Mouse (Mus musculus) intestine, embryonic 15.5 days (tissue): ENCODE measurements at regions not wholly inside any gene's neighbourhood (a gene's known extent, or its start where the extent isn't known, plus 50 kb on each side); places are given as distances from the start of the nearest gene placed in this dataset.
"Not testable (repeated sequence)": the region's sequence is repeated elsewhere in the genome, so short reads cannot be mapped to it uniquely, and the experiment has no call there.

Experiments used
- ATAC-seq: fragments of 200-750 bp; cut with Nextera tagmentation; 2 replicates; pipeline ENCODE4 v1.8.0; 2017; ENCODE audit warnings: moderate TSS enrichment, moderate library complexity
- H3K27ac ChIP-seq: fragments of 300-500 bp; sonication (generic); 2 replicates; pipeline ENCODE4 v1.5.1; 2015; ENCODE audit warnings: mild to moderate bottlenecking, inconsistent platforms
- H3K27me3 ChIP-seq: fragments of 300-500 bp; sonication (generic); replicated peaks from 2 replicates; pipeline ENCODE4 v1.6.1; 2015; ENCODE audit warnings: inconsistent platforms
- H3K36me3 ChIP-seq: fragments of 300-500 bp; sonication (generic); 2 replicates; pipeline ENCODE4 v1.6.1; 2015; ENCODE audit warnings: inconsistent platforms
- H3K4me1 ChIP-seq: fragments of 300-500 bp; sonication (generic); replicated peaks from 2 replicates; pipeline ENCODE4 v1.6.1; 2015; ENCODE audit warnings: inconsistent platforms
- H3K4me2 ChIP-seq: fragments of 300-500 bp; sonication (generic); replicated peaks from 2 replicates; pipeline ENCODE4 v1.6.1; 2015; ENCODE audit warnings: mild to moderate bottlenecking, inconsistent platforms
- H3K4me3 ChIP-seq: fragments of 300-500 bp; sonication (generic); replicated peaks from 2 replicates; pipeline ENCODE4 v1.5.1; 2015; ENCODE audit warnings: inconsistent platforms
- H3K9ac ChIP-seq: fragments of 300-500 bp; sonication (generic); 2 replicates; pipeline ENCODE4 v1.6.1; 2015; ENCODE audit warnings: inconsistent platforms
- H3K9me3 ChIP-seq: fragments of 300-500 bp; sonication (generic); 2 replicates; pipeline ENCODE4 v1.6.1; 2016; ENCODE audit warnings: inconsistent platforms
- WGBS: fragments of 180-500 bp; shearing (Covaris S2); methylation state at CpG from one replicate; pipeline ENCODE4 v1.1.7; 2015; 5-methylcytosine and 5-hydroxymethylcytosine counted together

- ATAC-seq, result no peak
- no peaks in the 10 kb centered on the region for H3K36me3 ChIP-seq
- H3K4me3 ChIP-seq, result no peak overlapping the region
- H3K27me3 ChIP-seq, result no peaks in the 10 kb centered on the region
- H3K9ac ChIP-seq, result no peak overlapping the region
- no peaks in the 10 kb centered on the region for H3K4me1 ChIP-seq
- H3K27ac ChIP-seq, result no peak overlapping the region
- no peak overlapping the region for H3K4me2 ChIP-seq
- H3K9me3 ChIP-seq, result no peaks in the 10 kb centered on the region
- WGBS, result 88% methylated on average over 4 of the region's 4 CpGs
Measured at GRCm38 (mm10) chr13:26183879-26184278, 586.1 kb downstream of the Hdgfl1 start.

- Histone ChIP-seq H3K36me3 (no peaks in the 10 kb centered on the region), H3K4me2 (no peak overlapping the region), H3K4me1 (no peaks in the 10 kb centered on the region), H3K9ac (no peak overlapping the region), H3K27me3 (no peaks in the 10 kb centered on the region), H3K9me3 (no peaks in the 10 kb centered on the region), H3K27ac (no peak overlapping the region), H3K4me3 (no peak overlapping the region)
- 80% methylated on average over 2 of the region's 2 CpGs for WGBS
- ATAC-seq, result no peak
Measured at GRCm38 (mm10) chr13:26171891-26172482, 598.0 kb downstream of the Hdgfl1 start.

DNA sequence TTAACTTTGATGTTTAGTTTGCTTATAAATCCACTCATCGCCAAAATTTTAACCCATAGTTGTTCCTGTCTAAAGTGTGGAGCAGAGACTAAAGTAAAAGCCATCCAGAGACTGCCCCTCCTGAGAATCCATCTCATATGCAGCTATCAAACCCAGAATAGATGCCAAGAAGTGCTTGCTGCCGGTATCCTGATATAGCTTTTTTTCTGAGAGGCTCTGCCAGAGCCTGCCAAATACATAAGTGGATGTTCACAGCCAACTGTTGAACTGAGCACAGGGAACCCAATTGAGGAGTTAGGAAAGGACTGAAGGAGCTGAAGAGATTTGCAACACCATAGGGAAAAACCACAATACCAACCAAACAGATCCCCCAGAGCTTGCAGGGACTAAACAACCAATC is 600.3 kb downstream of the Hdgfl1 start:
- Histone ChIP-seq H3K27me3 (no peaks in the 10 kb centered on the region), H3K27ac (no peak overlapping the region), H3K4me3 (no peak overlapping the region), H3K9me3 (no peaks in the 10 kb centered on the region), H3K4me2 (no peak overlapping the region), H3K4me1 (no peaks in the 10 kb centered on the region), H3K36me3 (no peaks in the 10 kb centered on the region), H3K9ac (no peak overlapping the region)
- WGBS, result 60% methylated on average over 2 of the region's 2 CpGs
- no peak for ATAC-seq

GRCm38 (mm10) chr13:26158703-26159102 is 611.3 kb downstream of the Hdgfl1 start:
- Histone ChIP-seq H3K4me1 (0 out of 2 replicates have a peak, but pooled peaks cover 9% of the 10 kb centered on the region), H3K4me3 (no peak overlapping the region), H3K9ac (no peak overlapping the region), H3K4me2 (no peak overlapping the region), H3K27ac (no peak overlapping the region), H3K9me3 (no peaks in the 10 kb centered on the region), H3K36me3 (no peaks in the 10 kb centered on the region), H3K27me3 (no peaks in the 10 kb centered on the region)
- ATAC-seq, result no peak
- 76% methylated on average over 2 of the region's 2 CpGs for WGBS

DNA sequence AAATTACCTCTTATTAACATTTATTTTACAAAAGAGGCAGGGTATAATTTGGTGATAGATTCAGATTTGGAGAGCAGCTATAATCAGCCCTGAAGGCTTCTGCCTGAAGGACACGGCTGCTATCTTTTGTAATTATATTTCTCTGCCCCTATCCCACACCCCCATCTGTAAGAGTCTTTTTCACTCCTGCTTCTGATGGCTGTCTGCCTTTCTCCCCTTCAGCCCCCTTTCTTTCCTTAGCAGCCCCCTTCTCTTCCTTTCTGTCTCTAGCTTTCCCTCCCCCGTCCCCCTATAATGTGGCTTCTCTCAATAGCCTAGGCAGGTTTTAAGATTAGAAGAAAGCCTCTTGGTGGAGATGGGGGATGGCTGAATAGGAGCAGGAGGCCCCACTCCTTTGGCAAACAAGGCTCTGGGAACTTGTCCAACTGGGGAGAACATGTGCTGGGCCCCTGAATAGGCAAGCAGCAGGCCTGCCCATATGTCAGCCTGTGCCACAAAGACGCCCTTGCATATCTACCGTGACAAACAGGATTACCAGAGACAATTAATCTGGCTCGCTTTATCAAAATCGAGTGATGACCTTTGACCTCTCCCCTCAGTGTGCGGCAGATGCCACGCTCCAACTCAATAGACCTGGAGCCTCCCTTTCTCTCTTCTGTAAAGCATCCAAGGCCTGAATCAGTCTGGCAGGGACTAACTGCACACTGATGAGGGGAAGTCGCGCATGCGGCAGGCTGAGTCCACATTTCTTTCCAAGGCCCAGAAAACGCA is 615.1 kb downstream of the Hdgfl1 start:
- H3K4me2 ChIP-seq, result no peak overlapping the region
- H3K4me1 ChIP-seq, result 0 out of 2 replicates have a peak, but pooled peaks cover 9% of the 10 kb centered on the region
- 40% methylated on average over 12 of the region's 12 CpGs for WGBS
- ATAC-seq, result peak; percentile 94
- H3K36me3 ChIP-seq, result no peaks in the 10 kb centered on the region
- no peak overlapping the region for H3K4me3 ChIP-seq
- H3K9ac ChIP-seq, result no peak overlapping the region
- H3K27me3 ChIP-seq, result no peaks in the 10 kb centered on the region
- no peaks in the 10 kb centered on the region for H3K9me3 ChIP-seq
- H3K27ac ChIP-seq, result no peak overlapping the region

- Histone ChIP-seq H3K4me3 (no peak overlapping the region), H3K4me2 (no peak overlapping the region), H3K9ac (no peak overlapping the region), H3K27ac (no peak overlapping the region), H3K9me3 (no peaks in the 10 kb centered on the region), H3K4me1 (0 out of 2 replicates have a peak, but pooled peaks cover 9% of the 10 kb centered on the region), H3K27me3 (no peaks in the 10 kb centered on the region), H3K36me3 (no peaks in the 10 kb centered on the region)
- 58% methylated on average over 1 of the region's 1 CpGs for WGBS
- no peak for ATAC-seq
Measured at GRCm38 (mm10) chr13:26154251-26154650, 615.7 kb downstream of the Hdgfl1 start.

- Histone ChIP-seq H3K9ac (no peak overlapping the region), H3K27me3 (no peaks in the 10 kb centered on the region), H3K4me3 (no peak overlapping the region), H3K36me3 (no peaks in the 10 kb centered on the region), H3K4me1 (0 out of 2 replicates have a peak, but pooled peaks cover 9% of the 10 kb centered on the region), H3K27ac (no peak overlapping the region), H3K9me3 (no peaks in the 10 kb centered on the region), H3K4me2 (no peak overlapping the region)
- WGBS, result 81% methylated on average over 2 of the region's 2 CpGs
- ATAC-seq, result no peak
Measured at GRCm38 (mm10) chr13:26153093-26153492, 616.9 kb downstream of the Hdgfl1 start.

DNA sequence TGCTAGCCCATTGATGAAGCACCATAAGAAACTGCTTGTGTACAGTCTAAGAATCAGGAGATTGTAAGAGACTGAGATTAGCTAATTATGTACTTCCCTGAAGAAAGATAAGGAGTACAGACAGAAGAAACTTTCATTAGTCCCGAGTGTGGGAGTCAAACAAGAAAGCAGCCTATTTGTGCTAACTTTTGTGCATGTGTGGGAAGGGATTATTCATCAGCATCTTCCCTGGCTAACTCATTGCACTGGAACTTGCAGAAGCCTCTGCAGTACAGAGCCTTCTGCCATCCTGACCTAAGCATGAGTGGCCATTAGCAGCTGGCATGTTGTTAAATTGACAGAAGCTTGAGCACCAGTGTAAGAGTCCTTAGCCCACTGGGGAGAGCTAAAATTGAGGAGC is 619.5 kb downstream of the Hdgfl1 start:
- H3K27ac ChIP-seq, result no peak overlapping the region
- no peak overlapping the region for H3K4me2 ChIP-seq
- no peak overlapping the region for H3K9ac ChIP-seq
- 0 out of 2 replicates have a peak, but pooled peaks cover 8% of the 10 kb centered on the region for H3K4me1 ChIP-seq
- no peaks in the 10 kb centered on the region for H3K36me3 ChIP-seq
- no peak for ATAC-seq
- no peaks in the 10 kb centered on the region for H3K9me3 ChIP-seq
- 56% methylated on average over 1 of the region's 1 CpGs for WGBS
- no peak overlapping the region for H3K4me3 ChIP-seq
- no peaks in the 10 kb centered on the region for H3K27me3 ChIP-seq

DNA sequence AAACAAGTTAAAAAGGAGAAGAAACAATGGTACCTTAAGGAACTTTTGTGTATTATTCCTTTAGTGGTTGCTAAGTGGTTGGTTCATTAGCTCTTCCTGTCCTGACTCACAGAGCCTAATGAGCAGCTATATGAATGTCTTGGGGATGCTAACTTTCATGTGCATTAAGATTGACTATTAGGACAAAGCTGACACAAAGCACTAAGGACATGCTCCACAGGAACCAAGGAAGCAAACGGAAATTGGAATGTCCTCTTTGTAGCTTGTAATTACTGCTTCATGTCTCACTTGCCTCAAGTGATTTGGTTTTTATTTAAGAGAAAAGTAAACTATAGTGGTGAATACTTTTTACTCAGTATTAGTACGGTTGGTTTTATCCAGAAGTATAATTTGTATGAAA is 627.2 kb downstream of the Hdgfl1 start:
- Histone ChIP-seq H3K4me2 (no peak overlapping the region), H3K36me3 (no peaks in the 10 kb centered on the region)

DNA sequence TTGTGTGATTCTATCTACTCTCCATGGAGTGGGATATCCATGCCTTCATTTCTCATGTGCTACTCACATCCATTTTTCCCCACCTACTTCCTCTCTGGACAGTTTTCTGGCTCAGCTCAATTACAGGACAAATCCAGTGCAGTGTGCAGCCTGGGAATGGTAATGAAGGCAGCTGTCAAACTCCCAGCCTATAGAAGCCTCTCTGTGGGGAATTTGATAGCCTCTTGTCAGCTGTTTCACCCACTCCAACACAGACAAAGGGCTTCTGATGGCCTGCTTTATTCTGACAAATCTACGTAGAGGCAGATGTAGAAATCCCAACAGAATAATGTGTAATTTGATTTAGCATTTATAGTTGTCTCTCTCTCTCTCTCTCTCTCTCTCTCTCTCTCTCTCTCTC is 650.6 kb downstream of the Hdgfl1 start:
- no peaks in the 10 kb centered on the region for H3K27me3 ChIP-seq
- no peak overlapping the region for H3K9ac ChIP-seq
- H3K9me3 ChIP-seq, result no peaks in the 10 kb centered on the region
- no peak for ATAC-seq
- no peak overlapping the region for H3K27ac ChIP-seq
- 65% methylated on average over 1 of the region's 1 CpGs for WGBS
- H3K4me1 ChIP-seq, result no peaks in the 10 kb centered on the region
- no peak overlapping the region for H3K4me2 ChIP-seq
- no peak overlapping the region for H3K4me3 ChIP-seq
- no peaks in the 10 kb centered on the region for H3K36me3 ChIP-seq

More for the DNA sequence above, 627.2 kb downstream of the Hdgfl1 start:
- H3K27me3 ChIP-seq, result no peaks in the 10 kb centered on the region
- no peak overlapping the region for H3K9ac ChIP-seq
- no peak overlapping the region for H3K4me3 ChIP-seq
- no peaks in the 10 kb centered on the region for H3K9me3 ChIP-seq
- no peak for ATAC-seq
- no peaks in the 10 kb centered on the region for H3K4me1 ChIP-seq
- WGBS, result 82% methylated on average over 2 of the region's 2 CpGs
- H3K27ac ChIP-seq, result no peak overlapping the region

- 91% methylated on average over 7 of the region's 7 CpGs for WGBS
- H3K9ac ChIP-seq, result no peak overlapping the region
- no peak for ATAC-seq
Measured at GRCm38 (mm10) chr13:26114136-26114535, 655.8 kb downstream of the Hdgfl1 start.

DNA sequence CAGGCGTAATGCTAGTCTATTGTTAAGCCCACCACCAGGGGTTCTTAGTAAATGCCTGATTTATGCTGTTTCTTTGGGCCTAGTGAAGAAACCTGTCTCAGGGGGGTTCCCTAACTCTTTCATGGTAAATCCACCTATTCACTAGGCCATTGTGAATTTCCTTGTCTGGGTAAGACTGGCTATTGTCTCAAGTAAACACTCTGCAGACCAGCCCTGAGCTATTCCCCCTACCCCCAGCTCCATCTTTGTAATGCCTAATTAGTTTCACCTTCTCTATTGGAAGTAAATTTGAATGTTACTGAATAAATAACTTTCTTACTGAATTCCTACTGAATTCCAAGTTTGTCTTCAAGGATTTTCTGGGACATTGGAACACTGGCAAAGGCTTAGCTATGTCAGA is 656.2 kb downstream of the Hdgfl1 start:
- WGBS, result 70% methylated on average over 1 of the region's 1 CpGs

More at GRCm38 (mm10) chr13:26114136-26114535, 655.8 kb downstream of the Hdgfl1 start:
- no peak overlapping the region for H3K27ac ChIP-seq
- H3K4me3 ChIP-seq, result no peak overlapping the region
- no peaks in the 10 kb centered on the region for H3K36me3 ChIP-seq
- no peaks in the 10 kb centered on the region for H3K4me1 ChIP-seq
- no peak overlapping the region for H3K4me2 ChIP-seq
- H3K27me3 ChIP-seq, result no peaks in the 10 kb centered on the region
- H3K9me3 ChIP-seq, result no peaks in the 10 kb centered on the region

GRCm38 (mm10) chr13:26112579-26112978 is 657.4 kb downstream of the Hdgfl1 start:
- no peak overlapping the region for H3K4me2 ChIP-seq
- H3K27me3 ChIP-seq, result no peaks in the 10 kb centered on the region
- ATAC-seq, result no peak
- no peaks in the 10 kb centered on the region for H3K36me3 ChIP-seq
- no peak overlapping the region for H3K4me3 ChIP-seq
- H3K9ac ChIP-seq, result no peak overlapping the region
- no peak overlapping the region for H3K27ac ChIP-seq
- no peaks in the 10 kb centered on the region for H3K4me1 ChIP-seq
- H3K9me3 ChIP-seq, result no peaks in the 10 kb centered on the region

More for the DNA sequence above, 656.2 kb downstream of the Hdgfl1 start:
- not testable (repeated sequence) for H3K4me3 ChIP-seq, H3K4me1 ChIP-seq, H3K9ac ChIP-seq, H3K9me3 ChIP-seq, H3K4me2 ChIP-seq, ATAC-seq, H3K36me3 ChIP-seq, H3K27me3 ChIP-seq, H3K27ac ChIP-seq
